Mouse (Mus musculus): ENCODE results near the gene Dcun1d2. TPM values are rescaled to one million over a fixed set of nuclear protein-coding genes. Genes with fewer than 3 reads are reported as not detected.

Dcun1d2 gene
- total RNA-seq, 2 experiments from 2014 or later, result 57.3 to 57.4 TPM

GRCm38 (mm10) chr8:13213479-13214268, 74.3 kb downstream of the Dcun1d2 start:
- peak; percentile 66 for DNase-seq (ENCODE audit: low spot score)
- intact Hi-C loops (cut with DNase I), result loop anchor here (5.0 to 10.0 kb wide), 3 partner anchors 39 to 319 kb away; partner anchors contain the start of gene Adprhl1

GRCm38 (mm10) chr8:13209770-13210169, 78.2 kb downstream of the Dcun1d2 start:
- DNase-seq (ENCODE audit: low spot score), result no peak
- intact Hi-C loops (cut with DNase I), result loop anchor here (5.0 to 10.0 kb wide), 4 partner anchors 43 to 315 kb away; partner anchors contain the start of gene Adprhl1

GRCm38 (mm10) chr8:13208627-13209355, 79.1 kb downstream of the Dcun1d2 start:
- no peak for DNase-seq (ENCODE audit: low spot score)
- intact Hi-C loops (cut with DNase I), result loop anchor here (5.0 kb wide), 1 partner anchor 76 kb away; no protein-coding TSS in a partner anchor

- DNase-seq (ENCODE audit: low spot score), result no peak
- intact Hi-C loops (cut with DNase I), result loop anchor here (5.0 kb wide), 1 partner anchor 74 kb away; no protein-coding TSS in a partner anchor
Observed at GRCm38 (mm10) chr8:13206290-13206689, 81.6 kb downstream of the Dcun1d2 start.

Other genes starting within 250 kb of the Dcun1d2 start
- not detected for gene Proz, start 227.2 kb downstream of the Dcun1d2 start, total RNA-seq (2021)
- gene Pcid2, start 182.7 kb downstream of the Dcun1d2 start, total RNA-seq (2021), result 10 to 100 TPM in 1 of 2 experiments, 1 to 10 TPM in 1; 8.8 to 10.3 TPM
- 10 to 100 TPM; 75.1 to 76.1 TPM for gene Cul4a, start 182.5 kb downstream of the Dcun1d2 start, total RNA-seq (2021)
- 100 to 1,000 TPM; 374 to 387 TPM for gene Lamp1, start 129.0 kb downstream of the Dcun1d2 start, total RNA-seq (2021)
- 1 to 10 TPM; 4.1 to 5.2 TPM for gene Grtp1, start 87.5 kb downstream of the Dcun1d2 start, total RNA-seq (2021)
- gene Adprhl1, start 34.0 kb downstream of the Dcun1d2 start, total RNA-seq (2021), result 100 to 1,000 TPM; 515 to 520 TPM
- 10 to 100 TPM; 25.3 to 29.8 TPM for gene Tmco3, start 59 bp upstream of the Dcun1d2 start, total RNA-seq (2021)
- 10 to 100 TPM; 37.2 to 40.7 TPM for gene Tfdp1, start 50.6 kb upstream of the Dcun1d2 start, total RNA-seq (2021)
- gene Atp4b, start 108.7 kb upstream of the Dcun1d2 start, total RNA-seq (2021), result not detected
- gene Grk1, start 117.0 kb upstream of the Dcun1d2 start, total RNA-seq (2021), result under 1 TPM; 0.03 TPM
- 1 to 10 TPM; 7.3 to 9.3 TPM for gene Tmem255b, start 147.1 kb upstream of the Dcun1d2 start, total RNA-seq (2021)
- gene Gas6, start 206.4 kb upstream of the Dcun1d2 start, total RNA-seq (2021), result 100 to 1,000 TPM; 123 to 126 TPM

All from heart, postnatal 25 days (tissue).